Mouse (Mus musculus): ENCODE results near the gene Rbm42.
A peak's percentile ranks its signal among the peaks of the same experiment; 100 is the strongest.

Gene Rbm42

DNA sequence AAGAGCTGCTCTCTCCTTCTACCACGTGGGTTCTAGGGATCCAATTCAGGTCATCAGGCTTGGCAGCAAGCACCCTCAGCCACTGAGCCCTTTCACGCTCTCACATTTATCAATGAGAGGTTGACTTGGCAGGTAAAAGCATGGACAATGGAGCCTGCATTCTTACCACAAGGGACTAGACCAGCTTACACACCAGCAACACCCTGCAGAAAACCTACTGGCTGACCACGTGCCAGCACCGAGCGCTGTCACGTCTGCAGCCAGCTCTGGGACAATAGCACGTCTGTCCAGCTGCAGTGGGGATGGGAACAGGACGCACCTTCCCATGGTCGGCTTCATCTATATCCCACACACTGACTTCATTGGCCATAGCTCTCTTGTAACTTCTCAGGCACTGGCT is 31.5 kb downstream of the Rbm42 start:
- no peak for DNase-seq (ENCODE audit: low read depth, low spot score)

DNA sequence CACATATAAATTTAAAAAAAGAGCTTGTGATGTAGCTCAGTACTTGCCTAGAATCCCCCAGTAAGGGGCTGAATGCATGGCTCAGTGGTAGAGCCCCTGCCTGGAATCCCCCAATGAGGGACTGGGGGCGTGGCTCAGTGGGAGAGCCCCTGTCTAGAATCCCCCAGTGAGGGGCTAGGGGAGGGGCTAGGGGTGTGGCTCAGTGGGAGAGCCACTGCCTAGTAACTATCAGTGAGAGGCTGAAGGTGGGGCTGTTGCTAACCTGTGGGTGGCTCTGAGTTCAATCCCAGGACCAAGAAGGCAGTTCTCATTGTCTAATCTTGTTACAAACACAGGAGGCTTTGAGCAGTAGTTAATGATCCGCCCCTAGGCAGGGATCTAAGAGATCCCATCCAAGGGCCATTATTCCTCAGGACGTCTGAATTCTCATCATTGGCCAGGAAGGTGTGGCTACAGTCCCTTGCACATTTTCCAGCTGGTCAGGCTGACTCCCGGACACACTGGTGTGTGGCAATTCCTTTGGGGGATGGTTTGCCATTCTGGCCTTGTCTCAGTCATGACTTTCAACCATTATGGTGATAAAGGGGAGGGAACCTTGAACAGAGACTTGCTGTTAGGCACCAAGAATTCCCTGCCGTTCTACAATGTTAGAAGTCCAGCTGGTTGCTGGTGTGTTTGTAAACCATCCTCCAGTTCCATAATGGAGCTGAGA is 34.9 kb downstream of the Rbm42 start:
- no peak for DNase-seq (ENCODE audit: low read depth, low spot score)

DNA sequence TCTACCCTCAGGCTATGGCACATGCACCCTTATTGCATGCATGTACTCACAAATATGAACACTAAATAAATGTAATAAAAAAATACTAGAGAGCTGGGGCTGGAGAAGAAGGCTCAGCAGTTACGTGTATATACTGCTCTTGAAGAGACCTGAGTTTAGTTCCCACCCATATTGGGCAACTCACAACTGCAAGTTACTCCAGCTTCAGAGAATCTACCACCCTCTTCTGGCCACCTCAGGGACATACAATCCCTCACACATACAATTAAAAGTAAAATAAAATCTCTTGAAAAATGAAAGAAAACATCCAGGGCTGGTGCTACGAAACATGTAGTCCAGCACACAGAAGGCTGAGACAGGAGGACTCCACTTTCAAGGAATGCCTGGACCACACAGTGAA is 35.7 kb downstream of the Rbm42 start:
- peak; percentile 21 for DNase-seq (ENCODE audit: low read depth, low spot score)

DNA sequence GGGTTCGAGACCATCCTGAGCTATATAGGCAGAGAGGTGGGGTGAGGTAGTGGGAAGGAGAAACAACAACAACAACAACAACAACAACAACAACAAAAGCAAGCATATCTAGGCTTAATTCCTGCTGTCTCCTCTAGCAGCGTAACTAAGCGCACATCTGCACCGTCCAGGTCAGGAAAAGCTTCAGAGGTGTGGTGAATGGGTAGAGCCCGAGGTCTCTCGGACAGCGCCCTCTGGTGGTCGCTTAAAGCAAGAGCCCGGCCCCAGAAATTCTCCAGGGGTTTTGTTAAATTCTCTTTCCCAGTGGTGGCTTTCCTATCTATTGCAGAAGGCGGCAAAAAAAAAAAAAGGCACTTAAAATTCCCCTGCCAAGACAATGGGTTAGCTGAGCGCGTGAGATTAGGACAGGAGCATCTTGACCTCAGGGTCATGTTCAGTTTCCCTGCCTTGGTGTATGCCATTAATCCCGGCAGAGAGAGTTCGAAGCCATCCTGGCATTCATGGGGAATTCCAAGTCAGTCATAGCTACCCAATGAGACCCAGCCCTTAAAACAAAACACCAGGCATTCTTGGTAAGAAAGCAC is 36.5 kb downstream of the Rbm42 start:
- no peak for DNase-seq (ENCODE audit: low read depth, low spot score)

DNA sequence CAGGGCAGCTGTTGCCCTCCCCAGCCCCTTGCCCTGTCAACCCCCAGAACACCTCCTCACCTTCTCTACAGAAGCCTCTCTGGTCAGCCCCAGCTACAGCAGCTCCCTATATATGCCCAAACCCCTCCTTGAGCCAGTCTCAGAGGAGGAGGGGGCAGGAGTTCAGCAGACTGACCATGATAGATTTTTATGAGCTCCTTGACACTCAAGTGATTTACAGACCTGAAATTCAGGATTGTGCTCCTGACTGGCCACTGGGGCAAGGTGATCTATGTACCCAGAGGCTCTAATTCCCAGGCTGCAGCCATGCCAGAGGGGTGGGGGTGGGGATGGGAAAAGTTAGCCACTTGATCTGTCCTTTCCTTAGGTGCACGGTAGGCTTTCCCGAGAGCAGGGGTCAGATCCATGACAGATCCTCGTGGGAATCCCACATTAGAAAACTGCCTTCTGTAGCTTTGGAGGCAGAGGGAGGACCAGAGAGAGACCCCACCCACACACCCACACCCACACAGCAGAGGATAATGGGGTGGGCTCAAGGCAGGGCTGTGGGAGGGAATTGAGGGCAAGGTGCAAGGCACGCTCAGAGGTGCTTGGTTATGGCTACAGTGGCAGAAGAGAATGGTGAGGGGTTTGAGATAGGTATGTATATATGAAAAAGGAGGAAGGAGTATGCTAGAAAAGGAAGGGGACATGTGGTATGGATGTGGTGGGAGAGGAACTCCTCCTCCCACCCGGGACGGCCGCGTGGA is 37.3 kb downstream of the Rbm42 start, which contains the start of gene Upk1a:
Gene Upk1a, minus strand, starts transcription at position 194 of the 749 bp plus-strand sequence.
- DNase-seq (ENCODE audit: low read depth, low spot score): no peak

DNA sequence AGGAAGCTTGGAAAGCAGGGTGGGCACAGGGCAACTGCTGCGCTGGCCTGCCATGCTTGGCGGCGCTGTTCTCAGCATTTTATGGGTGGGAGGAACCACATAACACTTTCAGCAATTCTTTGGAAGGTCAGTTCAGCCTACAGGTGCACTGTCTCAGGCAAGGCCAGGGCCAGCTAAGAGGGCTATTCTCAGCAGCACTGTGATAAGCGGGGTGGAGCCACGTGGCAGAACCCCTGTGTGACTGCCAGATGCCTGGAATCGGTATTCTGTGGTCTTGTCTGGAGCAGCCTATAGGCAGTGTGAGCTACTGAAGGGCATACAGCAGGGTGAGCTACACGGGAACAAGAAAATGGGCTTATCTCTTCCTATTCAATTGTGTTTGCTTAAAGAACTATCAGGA is 40.1 kb downstream of the Rbm42 start:
- DNase-seq (ENCODE audit: low read depth, low spot score): no peak

DNA sequence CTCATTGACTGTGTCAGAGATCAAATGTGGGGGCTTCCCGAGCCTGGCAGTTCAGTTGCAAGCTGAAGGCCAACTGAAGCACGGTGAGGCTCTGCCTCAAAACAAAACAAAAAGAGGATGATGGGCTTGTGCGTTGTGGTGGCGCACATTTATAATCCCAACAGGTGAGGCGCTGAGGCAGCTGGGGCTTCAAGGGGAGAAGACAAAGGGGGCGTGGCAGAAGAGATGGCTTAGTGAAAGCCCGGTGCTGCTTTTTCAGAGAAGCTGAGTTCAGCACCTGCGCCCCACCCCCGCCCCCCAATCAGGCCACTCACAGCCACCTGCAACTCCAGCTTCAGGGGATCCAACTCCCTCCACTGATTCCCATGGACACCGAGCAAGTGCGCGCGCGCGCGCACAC is 41.6 kb downstream of the Rbm42 start:
- DNase-seq (ENCODE audit: low read depth, low spot score): no peak

DNA sequence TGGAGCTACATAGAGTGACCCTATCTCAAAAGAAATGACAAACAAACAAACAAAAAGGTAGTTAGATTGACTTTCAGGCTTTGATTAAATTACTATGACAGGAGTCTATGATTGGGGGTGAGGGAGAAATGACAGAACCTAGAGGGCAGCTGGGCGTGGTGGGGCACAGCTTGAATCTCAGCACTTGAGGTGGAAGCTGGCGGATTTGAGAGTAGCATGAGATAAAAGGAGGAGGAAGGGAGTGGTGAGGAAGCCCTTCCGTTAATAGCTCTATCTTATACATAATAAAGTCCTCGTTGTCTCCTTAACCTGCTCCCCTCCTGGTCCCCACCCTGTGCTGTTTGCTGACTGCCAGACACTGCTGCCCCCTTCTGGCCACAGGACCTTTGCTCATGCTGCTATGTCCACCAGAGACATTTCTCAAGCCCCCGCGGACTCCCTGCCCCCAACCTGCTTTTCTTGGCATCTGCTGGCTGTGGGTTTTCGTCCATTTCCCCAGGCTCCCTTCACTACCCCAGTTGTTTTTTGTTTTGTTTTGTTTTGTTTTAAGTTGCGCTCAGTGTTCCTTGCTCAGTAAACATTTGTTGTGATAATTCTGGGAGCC is 42.3 kb downstream of the Rbm42 start:
- no peak for DNase-seq (ENCODE audit: low read depth, low spot score)

DNA sequence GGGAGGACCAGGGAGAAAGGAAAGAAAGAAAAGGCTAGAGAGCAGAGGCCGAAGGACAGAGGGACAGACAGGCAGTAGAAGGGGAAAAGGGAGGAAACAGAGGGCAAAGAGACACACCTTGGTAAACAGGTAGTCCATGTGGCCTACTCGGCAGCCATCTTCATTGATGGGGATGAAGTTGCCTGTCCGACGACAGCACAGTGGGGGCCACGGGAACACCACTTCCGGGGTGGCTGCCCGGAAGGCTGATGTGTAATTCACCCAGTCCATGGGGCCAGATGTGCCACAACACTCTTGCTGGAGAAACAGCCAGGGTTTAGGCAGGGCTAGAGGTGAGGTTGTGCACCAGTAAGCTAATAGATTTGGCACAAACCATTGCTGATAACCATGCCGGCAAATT is 45.2 kb downstream of the Rbm42 start:
- DNase-seq (ENCODE audit: low read depth, low spot score): no peak

DNA sequence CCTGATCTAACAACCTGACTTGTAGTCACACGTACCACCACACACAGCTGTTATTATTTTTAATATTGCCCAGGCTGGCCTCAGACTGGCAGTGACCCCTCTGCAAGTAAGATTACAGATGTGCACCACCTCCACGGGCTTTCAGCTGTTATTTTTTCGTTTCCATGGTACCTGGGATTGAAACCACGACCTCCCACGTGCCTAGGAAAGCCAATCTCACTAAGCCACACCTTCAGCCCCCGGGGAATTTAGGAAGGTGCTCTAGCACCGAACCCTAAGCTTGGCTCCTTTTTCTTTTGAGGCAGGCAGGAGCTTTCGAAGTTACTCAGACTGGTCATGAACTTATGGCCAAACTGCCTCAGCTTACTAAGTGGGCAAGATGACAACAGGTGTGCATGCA is 45.7 kb downstream of the Rbm42 start:
- no peak for DNase-seq (ENCODE audit: low read depth, low spot score)

DNA sequence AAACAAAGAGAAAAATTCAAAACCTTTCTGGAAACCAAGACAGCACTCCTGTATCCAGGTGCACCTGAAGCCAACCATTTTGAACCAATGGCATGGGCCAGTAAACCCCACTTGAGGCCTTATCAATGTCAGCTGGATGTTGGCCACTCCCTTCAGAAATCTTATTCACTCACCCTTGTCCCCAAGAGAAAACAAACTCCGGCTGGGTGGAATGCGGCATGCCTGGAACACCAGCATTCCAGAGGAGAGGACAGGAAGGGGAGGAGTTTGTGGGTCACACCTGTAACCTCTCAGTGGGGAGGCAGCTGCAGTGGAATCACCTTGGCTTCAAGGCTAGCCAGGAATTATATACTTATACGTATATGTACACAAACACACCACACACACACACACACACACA is 47.5 kb downstream of the Rbm42 start:
- DNase-seq (ENCODE audit: low read depth, low spot score): no peak

DNA sequence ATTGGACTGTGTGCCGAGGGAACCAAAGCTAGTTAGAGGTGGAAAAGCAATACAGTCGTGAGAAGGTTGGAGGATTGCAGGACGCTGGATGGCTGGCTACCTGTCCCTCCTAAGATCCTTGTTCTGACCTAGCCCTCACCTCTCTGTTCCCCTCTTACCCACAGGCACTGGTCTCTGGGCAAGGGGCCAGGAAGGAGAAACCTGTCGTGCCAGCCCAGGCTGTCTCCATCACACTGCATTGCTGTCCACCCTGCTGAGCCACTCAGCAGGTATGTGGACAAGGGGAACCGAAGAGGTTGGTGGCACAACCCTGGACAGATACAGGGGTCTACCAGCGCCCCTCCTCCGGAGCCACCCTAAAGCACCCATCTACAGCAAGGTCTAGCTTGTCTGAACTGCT is 49.5 kb downstream of the Rbm42 start:
- no peak for DNase-seq (ENCODE audit: low read depth, low spot score)

DNA sequence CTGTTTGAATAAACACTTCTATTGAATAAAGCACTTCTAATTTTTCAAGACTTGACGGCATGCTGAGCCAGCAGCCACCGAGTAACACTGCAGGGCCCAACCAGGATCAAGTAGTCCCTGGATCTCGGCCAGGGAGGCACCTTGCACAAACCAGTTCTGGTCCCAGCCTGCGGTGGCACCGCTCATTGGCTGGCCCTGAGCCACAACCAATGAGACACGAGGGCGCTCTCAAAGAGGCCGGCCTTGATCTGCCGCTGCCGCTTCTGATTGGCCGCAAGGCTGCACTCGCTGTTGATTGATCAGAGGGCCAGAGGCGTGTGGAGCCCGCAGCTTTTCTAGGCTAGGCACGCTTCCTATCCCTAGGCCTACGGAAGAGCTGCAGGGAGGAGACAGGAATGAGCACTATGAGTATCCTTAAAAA is 50.2 kb downstream of the Rbm42 start:
- DNase-seq (ENCODE audit: low read depth, low spot score): peak; percentile 87

DNA sequence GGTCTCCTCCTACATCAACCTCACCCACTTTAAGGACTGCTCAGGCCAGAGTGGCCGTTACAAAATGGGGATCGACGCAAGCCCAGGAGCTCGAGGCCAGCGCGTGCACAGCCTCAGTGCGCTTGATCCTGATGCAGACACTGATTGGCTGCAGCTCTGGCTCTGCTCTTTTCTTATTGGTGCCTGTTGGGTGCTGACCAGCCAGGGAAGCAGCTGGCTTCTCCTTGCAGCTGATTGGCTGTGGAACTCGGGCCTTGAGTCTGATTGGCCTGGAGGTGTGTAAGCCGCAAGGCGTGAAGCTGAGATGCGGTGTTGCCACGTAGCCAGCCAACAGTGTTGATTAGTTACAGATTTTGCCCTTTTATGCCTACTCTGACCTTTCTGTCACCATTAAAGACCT is 51.3 kb downstream of the Rbm42 start, which contains the start of gene Zbtb32:
Gene Zbtb32, minus strand, starts transcription at position 124 of the 400 bp plus-strand sequence.
- no peak for DNase-seq (ENCODE audit: low read depth, low spot score)

DNA sequence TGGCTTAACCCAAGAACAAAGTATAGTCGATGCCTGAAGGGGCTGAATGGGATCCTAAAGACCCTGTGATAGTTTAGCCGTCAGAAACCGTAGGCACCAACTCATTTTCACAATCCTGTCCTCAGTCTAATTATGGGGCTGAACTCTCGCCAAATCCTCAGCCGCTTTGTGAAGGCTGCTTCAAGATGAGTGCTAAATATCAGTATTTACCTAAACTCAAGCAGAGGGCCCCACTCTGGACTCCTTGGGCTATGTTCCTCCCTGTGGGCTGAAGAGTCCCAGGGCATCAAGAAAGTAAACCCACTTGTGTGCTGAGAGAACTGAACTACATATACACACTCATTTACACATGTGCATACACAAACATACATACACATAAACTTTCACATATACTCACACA is 53.3 kb downstream of the Rbm42 start:
- no peak for DNase-seq (ENCODE audit: low read depth, low spot score)

DNA sequence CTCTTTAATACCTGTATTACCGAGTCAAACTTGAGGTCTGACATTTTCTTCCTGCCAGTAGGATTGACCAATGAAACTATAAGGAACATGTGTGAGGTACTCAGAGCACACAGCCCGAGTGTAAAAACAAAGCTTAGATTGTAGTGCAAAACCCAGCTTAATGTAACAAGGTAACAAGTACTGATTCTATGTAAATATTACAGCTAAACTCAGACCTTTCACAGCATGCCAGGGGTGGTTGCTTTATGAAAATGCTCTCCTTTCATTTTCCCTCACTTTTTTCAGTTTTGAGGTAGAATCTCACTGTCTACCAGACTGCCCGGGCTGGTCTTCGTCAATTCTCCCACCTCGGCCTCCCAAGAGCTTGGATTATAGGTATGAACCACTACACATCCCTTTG is 54.0 kb downstream of the Rbm42 start:
- DNase-seq (ENCODE audit: low read depth, low spot score): no peak

DNA sequence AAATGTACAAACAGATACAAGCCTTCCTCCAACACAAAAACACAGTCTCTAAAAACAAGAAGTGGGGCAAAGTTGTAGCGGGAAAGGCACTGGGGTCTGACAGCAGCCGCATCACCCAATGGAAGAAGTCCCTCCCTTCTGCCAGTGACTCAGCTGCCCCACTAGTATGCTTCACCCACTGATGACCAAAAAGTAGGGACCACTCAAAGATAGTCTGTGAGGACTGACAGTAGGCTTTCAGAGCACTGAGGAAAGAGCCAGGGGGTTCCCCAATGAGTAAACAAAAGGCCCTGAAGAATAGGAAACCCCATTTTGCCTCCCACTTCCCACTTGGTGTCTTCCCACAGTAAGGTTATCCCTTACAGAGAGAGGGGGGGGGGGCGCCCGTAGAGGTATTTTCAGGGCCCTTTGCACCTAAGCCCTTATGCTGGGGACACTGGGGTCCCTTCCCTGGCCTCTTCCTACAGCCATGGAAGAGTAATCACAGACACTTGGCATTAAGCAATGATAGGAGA is 55.5 kb downstream of the Rbm42 start:
- no peak for DNase-seq (ENCODE audit: low read depth, low spot score)

DNA sequence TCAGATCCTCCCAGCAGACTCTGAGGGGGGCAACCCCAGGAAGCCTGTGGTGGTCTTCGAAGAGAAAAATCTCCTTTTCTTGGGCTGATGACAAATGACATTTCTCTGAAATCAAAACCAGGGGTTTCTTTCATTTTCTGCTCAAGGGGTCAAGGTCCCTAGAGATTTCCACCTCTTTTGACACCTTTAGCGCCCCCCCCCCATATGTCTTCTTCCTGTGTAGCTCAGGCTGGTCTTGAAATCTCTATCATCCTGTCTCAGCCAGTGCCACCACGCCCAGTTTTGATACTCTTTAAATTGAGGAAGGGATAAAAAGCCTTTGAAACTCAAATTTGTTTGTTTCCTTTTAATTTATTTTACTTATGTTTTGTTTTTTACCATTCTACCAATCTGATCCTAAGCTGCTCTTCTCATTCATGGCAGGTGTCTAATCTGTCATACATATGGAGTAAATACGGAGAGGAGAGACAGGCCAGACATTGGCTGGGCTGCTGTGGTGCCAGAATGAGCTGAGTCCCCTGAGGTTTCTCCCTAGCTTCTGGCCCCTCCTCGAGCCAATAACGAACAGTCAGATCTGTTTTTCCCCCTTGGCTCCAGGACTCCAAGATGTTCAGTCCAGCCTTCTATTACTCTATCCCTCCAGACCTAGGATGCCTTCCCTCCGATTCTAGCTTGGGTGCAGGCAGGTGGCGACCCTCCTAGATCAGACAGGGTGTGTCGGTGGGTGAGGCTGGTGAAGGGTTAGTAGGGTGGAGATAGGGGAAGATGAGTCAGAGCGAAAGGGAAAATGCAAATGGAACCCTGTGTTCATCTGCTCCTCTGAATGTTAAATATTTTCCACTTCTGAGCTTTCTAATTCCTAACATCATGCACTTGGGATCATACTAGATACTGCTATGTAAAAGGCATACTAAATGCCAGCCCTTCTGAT is 56.3 kb downstream of the Rbm42 start:
- DNase-seq (ENCODE audit: low read depth, low spot score): no peak

DNA sequence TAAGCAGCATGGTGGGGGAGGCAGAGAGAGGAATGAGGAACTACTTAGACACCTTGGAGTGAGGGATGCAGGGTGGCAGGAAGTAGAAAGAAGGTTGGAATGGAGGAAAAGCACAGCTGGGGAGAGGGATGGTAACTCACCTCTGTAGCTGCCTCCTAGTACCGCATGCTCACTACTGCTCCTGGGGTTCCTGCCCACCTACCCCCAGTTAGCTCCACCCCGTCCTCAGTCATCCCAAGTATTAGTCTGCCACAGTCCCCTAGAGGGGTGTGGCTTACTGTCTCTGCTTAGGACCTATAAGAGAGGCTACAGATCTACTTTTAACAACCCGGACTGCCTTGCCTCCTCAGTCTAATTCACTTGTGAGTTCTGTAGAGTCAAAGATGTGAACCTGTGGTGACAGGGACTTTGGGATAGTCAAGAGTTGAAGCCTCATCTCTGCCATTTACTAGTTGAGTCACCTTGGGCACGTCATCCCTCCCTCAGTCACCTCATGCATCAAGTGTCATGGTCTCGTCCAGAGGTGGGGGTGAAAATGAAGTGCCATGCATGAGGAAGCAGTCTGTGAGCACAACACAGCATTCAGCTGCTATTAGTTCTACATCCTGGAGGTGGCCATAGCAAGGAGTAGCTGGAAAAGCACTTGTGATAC is 57.2 kb downstream of the Rbm42 start:
- no peak for DNase-seq (ENCODE audit: low read depth, low spot score)

DNA sequence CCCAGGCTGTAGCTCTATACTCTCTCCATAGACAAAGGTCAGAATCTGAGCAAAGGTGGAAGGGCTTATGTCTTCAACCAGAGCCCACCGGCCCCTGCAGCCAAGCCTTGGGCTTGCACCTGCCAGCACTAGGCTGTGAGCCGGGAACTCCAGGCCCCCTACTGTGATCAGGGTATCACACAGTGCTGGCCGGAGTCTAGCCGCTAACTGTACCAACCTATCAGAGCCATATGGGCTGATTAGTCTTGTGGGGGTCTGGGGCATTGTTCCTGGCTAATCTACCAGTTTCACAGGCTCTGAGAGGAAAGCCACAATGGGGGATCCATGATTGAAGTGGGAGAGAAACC is 58.5 kb downstream of the Rbm42 start:
- DNase-seq (ENCODE audit: low read depth, low spot score): no peak
